Mouse (Mus musculus): Measurements from ENCODE around the gene Gm28036.
"Not testable (repeated sequence)": the region's sequence is repeated elsewhere in the genome, so short reads cannot be mapped to it uniquely, and the experiment has no call there.

Gene Gm28036

DNA sequence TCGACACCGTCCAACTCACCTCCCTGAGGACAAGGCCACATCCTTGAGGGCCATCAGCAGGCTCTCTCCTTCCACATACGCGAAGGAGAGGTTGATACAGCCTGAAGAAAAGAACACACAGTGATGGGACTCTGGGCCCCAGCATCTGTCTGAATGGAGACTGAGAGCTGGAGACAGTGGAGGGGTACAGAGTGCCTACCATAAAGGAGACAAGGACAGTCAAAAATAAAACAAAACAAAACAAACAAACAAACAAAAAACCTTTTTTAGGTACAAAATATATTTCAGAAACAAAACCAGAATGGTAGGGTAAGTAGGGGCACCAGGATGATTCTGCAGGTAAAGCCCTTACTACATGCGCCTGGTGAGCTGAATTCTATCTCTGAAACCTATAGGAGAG lies at the start of gene Gm28036:
Gene Gm28036, minus strand, starts transcription at position 101 of the 400 bp plus-strand sequence.
- DNase-seq (ENCODE audit: low spot score): no peak

DNA sequence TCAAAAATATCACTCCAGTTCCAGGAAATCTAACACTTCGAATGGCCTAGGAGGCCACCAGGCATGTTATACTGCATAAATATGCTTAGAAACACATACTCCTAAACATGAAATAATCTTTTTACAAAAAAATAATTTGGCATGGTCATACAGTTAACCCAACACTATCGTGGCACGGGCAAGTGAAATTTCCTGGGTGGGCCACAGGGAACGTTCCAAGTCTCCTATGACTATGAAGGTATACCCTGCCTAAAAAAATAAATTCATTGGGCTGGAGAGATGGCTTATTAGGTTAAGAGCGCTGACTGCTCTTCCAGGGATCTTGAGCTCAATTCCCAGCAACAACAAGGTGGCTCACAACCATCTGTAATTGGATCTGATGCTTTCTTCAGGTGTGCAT lies 39.7 kb upstream of the Gm28036 start:
- DNase-seq (ENCODE audit: low spot score): no peak

DNA sequence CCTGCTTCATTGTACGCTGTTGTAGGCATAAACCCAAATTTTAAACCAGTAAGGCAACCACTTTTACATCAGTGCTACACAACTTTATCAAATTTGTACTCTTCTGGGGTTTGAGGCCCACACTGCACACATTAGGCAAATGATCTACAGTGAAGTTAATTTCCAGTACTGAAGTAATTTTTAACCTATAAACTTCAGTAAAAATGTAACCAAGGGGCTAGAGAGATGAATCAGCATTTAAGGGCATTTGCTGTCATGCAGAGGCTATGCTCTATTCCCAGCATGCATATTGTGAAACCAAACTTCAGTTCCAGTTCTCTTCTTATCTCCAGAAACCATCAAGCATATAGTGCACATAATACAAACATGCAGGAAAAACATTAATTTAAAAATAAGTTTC lies 38.6 kb upstream of the Gm28036 start:
- DNase-seq (ENCODE audit: low spot score): no peak

DNA sequence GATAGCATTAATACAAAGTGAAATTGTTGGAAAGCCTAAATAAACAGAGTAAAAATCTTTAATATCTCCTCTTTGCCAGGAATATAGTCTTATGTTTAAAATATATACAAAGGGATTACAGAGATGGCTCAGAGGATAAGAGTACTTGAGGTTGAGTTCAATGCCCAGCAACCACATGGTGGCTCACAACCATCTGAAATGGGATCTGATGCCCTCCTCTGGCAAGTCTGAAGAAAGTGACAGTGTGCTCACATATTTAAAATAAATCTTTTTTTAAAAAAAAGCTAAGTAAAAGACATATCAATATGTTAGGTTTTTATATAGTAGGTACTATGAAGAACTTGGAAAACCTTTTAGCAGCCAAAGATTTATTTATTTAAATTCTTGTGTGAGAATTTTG lies 24.6 kb upstream of the Gm28036 start:
- DNase-seq (ENCODE audit: low spot score): no peak

DNA sequence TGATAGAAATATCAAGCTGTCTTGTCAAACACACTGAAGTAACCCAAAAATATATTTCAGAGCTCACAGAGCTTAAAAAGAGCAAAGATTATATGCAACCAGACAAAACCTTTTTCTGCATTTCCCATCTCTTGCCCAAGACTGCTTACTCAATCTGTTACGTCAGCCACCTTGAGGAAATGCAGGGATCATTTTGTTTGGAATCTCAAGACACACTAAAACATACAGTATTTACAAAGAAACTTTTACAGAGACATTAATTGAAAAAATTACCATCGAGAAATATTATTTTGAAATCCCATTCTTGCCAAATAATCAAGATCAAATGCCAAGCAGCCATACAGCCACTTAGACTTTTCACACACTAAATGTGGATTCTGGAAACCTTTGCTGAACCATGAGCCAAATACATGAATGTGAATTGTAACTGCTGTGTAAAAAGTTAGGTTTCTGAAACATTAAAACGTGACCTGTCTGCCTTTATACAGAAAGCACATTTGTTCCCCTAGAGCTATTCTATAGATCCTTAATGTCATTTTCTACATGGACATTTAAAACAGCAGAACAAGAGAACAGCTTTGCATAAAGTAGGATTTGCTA lies 20.5 kb upstream of the Gm28036 start:
- no peak for DNase-seq (ENCODE audit: low spot score)

DNA sequence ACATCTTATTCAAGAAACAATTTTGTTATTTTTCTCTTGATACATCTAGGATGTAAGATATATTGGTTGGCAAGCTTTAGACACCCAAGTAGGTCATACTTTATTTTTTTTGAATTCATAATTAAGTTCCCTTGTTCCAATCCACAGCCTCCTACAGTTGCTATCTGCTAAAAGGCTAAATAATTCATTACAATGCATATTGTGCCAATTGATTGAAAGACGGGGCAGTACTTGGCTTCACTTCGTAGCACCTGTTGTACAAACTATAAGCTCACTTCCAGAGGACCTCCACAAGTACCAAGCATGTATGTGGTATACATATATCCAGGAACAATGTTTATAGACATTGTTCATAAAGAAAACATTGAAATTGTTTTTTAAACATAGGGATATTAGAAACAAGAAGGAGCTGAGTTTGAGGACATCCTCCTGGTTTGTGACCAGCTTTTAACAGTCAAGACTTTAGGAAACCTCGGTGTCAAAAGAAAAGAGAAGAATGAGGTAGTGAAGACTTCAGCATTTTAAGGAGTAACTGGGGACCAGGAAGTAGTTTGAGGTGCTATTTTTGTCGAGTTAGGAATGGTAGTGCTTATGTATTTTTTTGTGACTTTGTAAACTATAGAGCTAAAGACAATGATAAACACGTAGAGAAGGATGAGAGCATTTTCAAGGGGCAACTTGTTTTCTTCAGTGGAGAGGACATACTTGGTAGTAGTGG lies 19.5 kb upstream of the Gm28036 start:
- no peak for DNase-seq (ENCODE audit: low spot score)

DNA sequence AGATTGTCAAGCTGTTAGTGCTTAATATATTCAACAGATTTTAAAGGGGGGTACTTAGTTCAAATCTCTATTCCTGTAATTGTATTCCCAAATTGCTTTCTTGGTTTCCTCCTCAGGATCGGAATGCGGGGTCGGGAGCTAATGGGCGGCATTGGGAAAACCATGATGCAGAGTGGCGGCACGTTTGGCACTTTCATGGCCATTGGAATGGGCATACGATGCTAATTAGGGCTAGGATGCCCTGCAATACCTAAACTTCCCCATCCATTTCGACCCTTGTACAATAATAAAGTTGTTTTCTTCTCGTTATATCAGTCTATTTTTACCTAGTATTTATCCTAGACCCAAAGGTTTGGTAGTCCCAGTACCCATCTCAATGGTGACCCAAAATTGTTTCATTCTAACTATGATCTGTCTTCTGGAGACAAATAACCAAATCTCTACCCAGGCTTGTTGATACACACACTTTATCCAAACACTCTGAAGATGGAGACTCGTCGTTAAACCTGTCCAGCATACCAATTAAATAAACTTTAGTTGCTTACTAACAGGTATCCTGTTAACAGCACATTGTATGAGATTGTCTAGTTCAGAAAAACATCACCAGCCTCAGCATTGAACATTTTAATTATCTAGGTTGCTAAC lies 18.7 kb upstream of the Gm28036 start:
- no peak for DNase-seq (ENCODE audit: low spot score)

DNA sequence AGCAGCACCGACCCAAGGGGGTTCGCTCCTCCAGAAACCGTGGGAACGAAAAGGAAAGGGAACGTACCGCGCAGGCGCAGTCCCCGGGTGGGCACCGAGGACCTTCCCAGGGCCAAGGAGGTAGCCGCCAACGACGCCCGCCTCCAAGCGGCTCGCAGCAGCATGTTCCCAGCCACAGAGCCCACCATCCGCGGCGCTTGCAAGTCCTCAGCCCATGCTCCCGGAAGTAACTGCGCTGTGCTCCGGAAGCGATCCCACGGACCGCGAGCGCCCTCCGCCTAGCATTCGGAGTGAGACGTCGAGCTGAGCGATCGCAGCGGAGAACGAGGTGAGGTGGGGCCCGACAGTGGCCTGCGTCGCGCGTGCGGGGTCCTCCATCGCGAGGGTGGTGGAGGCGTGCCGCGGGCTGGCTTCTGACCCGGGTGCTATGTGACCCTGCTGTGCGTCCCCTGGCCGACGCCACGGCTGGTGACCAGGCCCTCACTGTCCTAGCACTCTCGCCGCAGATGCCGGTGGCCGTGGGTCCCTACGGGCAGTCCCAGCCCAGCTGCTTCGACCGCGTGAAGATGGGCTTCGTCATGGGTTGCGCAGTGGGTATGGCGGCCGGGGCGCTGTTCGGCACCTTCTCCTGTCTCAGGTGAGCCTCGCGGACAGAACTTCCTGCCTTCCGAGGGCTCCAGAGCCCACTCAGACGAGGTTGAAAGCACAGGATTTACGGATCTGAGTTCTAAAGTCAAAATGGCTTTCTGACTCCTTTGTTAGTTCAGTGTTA lies 17.2 kb upstream of the Gm28036 start, which contains the start of the genes Romo1 and Nfs1:
Gene Romo1, plus strand, starts transcription at position 87 of the 772 bp plus-strand sequence.
Gene Nfs1, minus strand, starts transcription at position 234 of the 772 bp plus-strand sequence.
- peak; percentile 91 for DNase-seq (ENCODE audit: low spot score)

DNA sequence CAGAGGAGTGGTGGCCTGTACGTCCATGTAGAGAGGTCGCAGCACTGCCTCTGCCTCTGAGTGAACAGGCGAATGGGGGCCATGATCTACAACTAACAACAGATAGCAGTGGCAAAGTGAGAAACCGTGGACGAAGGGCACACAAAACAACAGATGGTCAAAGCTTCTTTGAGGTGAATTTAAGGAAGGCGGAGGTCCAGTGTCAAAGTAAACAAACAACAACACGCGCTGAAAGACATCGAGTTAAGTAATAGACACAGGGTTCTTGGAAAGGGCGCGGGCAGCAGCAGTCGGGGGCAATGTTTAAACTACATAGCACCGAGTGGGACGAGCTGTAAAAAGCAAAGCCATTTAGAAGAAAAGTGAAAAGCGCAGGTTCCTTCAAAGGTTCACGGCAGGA lies 16.5 kb upstream of the Gm28036 start:
- DNase-seq (ENCODE audit: low spot score): no peak

DNA sequence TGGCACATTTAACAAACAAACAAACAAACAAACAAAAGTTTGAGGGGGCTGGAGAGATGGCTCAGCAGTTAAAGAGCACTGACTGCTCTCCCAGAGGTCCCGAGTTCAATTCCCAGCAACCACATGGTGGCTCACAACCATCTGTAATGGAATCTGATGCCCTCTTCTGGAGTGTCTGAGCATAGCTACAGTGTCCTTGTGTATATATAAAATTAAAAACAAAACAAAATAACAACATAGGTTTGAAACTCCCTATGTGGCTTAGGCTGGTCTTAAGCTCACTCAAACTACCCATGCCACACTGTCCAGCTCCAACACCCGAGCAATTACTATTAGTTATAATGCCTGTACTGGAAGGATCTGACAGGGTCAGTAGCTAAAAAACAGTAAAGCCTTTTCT lies 15.9 kb upstream of the Gm28036 start:
- no peak for DNase-seq (ENCODE audit: low spot score)

DNA sequence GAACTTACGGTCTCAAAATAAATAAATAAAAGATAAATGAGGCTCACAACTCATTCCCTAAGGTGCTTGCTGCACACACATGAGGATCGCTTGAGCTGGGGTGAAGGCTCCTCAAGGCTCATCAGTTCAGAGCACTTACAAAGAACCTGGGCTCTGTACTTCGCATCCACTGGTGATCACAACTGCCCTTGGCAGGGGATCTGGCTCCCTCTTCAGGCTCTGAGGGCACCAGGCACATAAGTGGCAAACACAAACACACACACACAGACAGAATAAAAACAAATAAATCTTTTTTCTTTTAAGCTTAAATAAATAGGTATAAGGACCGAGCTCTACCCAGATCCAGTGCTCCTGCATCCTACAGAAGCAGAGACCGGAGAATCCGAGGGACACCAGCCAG lies 8.8 kb upstream of the Gm28036 start:
- no peak for DNase-seq (ENCODE audit: low spot score)

DNA sequence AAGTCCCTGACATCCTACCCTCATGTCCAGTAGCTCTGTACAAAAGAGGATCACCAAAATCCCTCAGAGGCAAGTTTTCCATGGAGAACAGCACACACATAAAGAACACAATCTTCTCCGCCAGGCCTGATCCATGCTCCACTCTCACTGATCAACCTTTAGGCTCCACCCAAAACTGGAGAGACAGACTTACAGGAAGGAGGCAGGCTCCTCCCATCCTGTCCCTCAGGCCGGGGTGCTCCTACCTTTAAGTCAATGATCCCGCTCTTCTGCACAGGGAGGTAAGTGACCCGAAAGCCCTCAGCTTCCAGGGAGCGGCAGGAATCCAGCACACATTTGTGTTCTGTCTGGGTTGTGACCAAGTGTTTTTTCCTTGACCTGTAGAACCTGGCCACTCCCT lies 7.3 kb upstream of the Gm28036 start:
- DNase-seq (ENCODE audit: low spot score): no peak

DNA sequence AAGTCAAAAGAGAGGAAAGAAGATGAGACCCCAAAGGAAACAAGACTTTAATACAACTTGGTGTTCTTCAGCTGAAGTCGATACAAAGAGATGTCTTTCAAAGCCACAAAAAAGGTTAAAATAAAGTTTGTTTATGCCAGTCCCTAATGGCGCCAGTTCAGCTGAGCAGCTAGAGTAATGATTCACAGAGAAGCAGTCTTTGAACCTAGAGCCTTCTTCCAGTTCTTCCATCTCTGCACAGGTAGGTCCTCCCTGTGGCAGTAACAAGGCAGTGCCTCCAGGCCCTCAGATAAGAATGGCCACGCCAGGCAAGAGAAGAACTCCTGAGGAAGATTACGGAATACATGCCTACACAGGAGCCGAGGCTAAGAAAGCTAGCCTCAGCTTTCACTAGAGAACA lies 3.2 kb downstream of the Gm28036 start:
- no peak for DNase-seq (ENCODE audit: low spot score)

DNA sequence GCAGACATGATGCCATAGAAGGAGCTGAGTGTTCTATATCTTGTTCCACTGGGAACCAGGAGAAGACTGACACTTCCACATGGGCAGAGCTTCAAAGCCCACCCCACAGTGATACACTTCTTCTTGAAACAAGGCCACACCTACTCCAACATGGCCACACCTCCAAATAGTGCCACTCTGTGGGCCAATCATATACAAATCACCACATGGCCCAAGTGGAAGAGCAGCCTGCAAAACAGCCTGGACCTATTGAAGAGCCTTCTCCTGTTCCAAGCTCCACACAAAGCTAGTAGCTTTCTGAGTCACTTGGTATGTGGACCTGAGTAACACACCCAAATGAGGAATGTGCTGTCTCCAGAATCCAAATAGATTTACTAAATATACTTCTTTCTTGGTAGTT lies 7.3 kb downstream of the Gm28036 start:
- DNase-seq (ENCODE audit: low spot score): no peak

DNA sequence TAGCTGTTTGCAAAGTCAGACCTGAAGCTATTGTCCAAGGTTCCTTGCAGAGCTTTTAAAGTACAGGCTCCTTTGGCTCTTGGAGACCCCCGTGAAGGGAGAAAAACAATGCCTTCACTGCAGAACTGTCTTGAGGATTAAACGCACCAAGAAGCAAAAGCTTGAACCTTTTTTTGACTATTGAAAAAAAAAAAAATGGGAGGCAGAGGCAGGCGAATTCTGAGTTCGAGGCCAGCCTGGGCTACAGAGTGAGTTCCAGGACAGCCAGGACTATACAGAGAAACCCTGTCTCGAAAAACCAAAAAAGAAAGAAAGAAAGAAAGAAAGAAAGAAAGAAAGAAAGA lies 14.8 kb downstream of the Gm28036 start:
- not testable (repeated sequence) for DNase-seq (ENCODE audit: low spot score)

DNA sequence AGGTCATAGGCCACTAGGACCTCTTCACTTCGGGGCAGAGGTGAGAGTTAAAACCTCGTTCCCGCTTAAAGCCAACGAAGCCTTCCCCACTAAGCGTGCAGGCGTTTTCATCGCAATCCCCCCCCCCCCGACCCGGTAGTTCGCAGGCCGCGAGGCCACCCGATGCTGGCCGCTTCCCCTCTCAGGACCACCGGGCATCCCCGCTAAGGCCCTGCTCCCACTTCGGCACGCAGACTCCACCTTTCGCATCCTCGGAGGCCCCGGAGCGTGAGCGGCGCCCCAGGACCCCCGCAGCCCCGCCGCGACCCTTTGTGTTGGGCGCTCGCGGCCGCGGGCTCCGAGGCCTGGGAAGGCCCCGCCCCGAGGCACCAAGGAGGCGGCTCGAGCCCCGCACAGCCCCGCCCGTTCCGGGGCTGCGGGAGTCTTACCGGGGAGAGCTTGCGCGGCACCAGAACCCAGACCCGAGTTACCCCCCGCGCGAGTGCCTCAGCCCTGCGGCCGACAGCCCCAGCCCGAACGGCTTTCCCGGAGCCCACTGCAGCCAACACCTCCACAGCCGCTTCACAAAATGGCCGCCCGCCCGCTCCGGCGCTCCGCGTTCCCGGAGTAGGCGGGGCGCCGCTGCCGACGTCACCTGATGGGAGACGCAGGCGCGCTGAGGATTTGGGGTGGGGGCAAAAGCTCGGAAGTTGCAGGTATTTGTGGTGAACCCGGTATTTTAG lies 15.4 kb downstream of the Gm28036 start, which contains the start of the genes Cpne1 and Rbm12:
Gene Cpne1, minus strand, starts transcription at position 608 of the 722 bp plus-strand sequence.
Gene Rbm12, minus strand, starts transcription at position 621 of the 722 bp plus-strand sequence.
- peak; percentile 93 for DNase-seq (ENCODE audit: low spot score)

DNA sequence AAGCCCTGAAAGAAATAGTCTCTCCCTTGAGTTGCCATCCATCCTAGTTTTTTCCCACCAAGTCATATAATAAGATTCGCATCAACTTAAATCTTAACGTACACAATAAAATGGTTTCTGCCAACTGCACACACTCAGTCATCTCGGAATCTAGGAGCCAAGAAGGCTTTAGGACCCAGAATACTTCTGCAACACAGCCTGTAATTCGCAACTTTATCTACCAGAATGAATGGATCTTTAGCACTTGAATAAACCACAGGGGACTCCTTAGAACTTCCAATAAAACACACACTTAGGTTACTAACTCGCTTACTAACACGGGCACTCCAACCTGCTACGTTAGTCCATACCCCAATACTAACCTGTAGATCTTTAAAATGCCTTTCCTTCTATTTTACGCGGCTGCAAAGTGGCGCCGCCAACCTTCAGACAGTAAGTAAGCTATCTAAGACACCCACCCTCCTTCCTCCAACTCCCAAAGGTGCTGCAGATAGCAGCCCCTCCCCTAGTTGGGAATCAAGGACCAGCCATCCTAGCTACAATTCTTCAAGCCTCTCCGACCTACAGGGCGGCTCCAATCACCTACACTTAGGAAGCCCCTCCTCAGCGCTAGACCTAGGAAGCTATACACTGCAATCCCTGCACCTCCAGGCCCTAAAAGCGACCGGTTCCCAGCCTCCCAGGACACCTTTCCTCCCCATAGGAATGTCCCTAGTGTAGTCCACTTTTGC lies 16.1 kb downstream of the Gm28036 start:
- peak; percentile 6 for DNase-seq (ENCODE audit: low spot score)

DNA sequence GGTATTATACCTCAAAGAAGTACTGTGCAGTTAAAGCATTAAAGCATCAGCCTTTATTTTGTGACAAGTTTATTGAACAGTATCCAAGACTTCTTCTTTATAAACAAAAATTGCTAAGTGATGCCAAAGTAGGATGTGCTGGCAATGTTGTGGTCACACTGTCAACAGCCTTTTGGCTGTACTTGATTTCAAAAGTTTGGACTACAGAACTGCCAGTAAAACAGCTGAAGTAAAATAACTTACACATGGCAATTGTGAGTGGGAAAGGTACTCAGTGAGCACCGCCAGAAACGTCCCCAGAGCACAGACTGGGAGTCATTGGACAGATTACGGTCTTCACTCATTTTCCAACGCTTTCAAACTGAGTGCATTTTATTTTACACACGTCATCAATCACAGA lies 35.0 kb downstream of the Gm28036 start:
- no peak for DNase-seq (ENCODE audit: low spot score)

DNA sequence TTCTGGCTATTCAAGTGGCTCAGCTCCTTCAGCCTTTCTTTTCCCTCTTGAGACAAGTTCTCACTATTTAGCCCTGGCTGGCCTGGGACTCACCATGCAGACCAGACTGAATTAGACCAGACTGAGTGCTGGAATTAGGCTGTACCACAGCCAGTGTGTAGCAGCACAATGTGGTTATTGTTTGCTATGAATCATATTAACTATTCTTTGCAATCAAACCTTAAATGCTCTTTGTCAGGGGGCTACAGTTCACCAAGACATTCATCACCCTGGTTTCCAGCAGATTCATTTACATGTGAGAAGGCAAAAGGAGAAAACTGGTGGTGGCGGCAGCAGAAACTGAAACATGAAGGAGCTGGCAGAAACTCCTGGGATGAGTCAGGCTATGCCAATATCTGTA lies 37.1 kb downstream of the Gm28036 start:
- DNase-seq (ENCODE audit: low spot score): no peak

DNA sequence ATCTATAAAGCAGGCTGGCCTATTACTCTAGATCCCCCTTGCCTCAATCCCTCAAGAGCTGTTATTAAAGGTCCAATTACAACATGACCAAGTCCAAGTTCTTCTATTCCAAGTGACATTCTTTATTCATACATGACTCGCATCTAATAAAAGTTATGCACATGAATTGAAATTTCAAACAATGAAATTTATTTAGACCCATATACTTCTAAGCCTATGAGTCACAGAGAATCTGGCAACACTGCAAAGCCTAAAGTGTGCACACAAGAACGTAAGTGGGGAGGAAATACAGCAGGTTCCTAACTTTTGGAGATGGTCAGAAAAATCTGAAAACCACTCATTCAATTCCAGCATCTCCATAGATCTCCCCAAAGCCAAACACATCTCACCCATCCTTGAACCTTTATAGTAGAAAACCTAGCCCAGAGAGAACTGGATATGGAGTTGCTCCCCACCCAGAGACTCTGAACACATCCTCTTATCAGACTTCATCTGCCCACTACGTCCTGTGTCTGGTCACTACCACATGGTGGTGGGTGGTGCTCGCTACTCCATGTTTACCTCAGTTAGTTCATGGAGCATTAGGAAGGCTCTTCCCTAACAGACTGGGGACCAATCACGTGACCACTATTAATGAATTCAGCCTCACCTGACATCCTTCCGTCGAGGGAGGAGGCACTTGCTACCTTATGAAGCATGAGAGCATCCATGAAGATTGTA lies 39.3 kb downstream of the Gm28036 start:
- no peak for DNase-seq (ENCODE audit: low spot score)
